Mouse (Mus musculus) embryonic facial prominence, embryonic 10.5 days (tissue): ENCODE data around the gene Ubac2. TPM values are rescaled to one million over a fixed set of nuclear protein-coding genes. Genes with fewer than 3 reads are reported as not detected.

Experiments
- DNase-seq: peaks from one replicate; pipeline ENCODE4 v3.0.0-alpha.2; 2017; ENCODE audit warnings: low spot score
- H3K27ac ChIP-seq: fragments of 300-500 bp; sonication (generic); replicated peaks from 2 replicates; pipeline ENCODE4 v1.5.1; 2016; ENCODE audit warnings: mild to moderate bottlenecking
- H3K27me3 ChIP-seq: fragments of 300-500 bp; sonication (generic); replicated peaks from 2 replicates; pipeline ENCODE4 v1.6.1; 2016; ENCODE audit warnings: low read depth, mild to moderate bottlenecking; ENCODE audit not compliant: poor library complexity, severe bottlenecking
- H3K36me3 ChIP-seq: fragments of 300-500 bp; sonication (generic); replicated peaks from 2 replicates; pipeline ENCODE4 v1.6.1; 2016; ENCODE audit warnings: mild to moderate bottlenecking, moderate library complexity
- H3K4me1 ChIP-seq: fragments of 300-500 bp; sonication (generic); 2 replicates; pipeline ENCODE4 v1.6.1; 2016
- H3K4me3 ChIP-seq: fragments of 300-500 bp; sonication (generic); 2 replicates; pipeline ENCODE4 v1.5.1; 2016; ENCODE audit warnings: mild to moderate bottlenecking, moderate library complexity
- H3K9me3 ChIP-seq: fragments of 300-500 bp; sonication (generic); 2 replicates; pipeline ENCODE4 v1.6.1; 2016; ENCODE audit warnings: mild to moderate bottlenecking
- WGBS: fragments of 180-500 bp; shearing (Covaris S2); methylation state at CpG from one replicate; pipeline ENCODE4 v1.1.7; 2016; 5-methylcytosine and 5-hydroxymethylcytosine counted together
- polyA plus RNA-seq: library from polyadenylated mRNA; unstranded; fragments of >200 nt; fragmentation: Nextera tagmentation; extraction: Ambion mirVana; gene quantifications from 2 replicates; pipeline ENCODE4 v1.2.1, GENCODE M21; 2016

The Ubac2 gene
- polyA plus RNA-seq, 1 experiment from 2014 or later, result 70.5 TPM

GRCm38 (mm10) chr14:122010301-122010700 is 131.9 kb downstream of the Ubac2 start:
- H3K4me3 ChIP-seq, result no peak overlapping the region
- H3K36me3 ChIP-seq, result peaks cover 47% of the 10 kb centered on the region
- H3K9me3 ChIP-seq, result no peaks in the 10 kb centered on the region
- H3K4me1 ChIP-seq, result 0 out of 2 replicates have a peak, but pooled peaks cover 2% of the 10 kb centered on the region
- H3K27ac ChIP-seq, result no peak overlapping the region
- H3K27me3 ChIP-seq, result no peaks in the 10 kb centered on the region
- 89% methylated on average over 7 of the region's 7 CpGs for WGBS
- DNase-seq, result no peak

- no peak overlapping the region for H3K27ac ChIP-seq
- H3K9me3 ChIP-seq, result no peaks in the 10 kb centered on the region
- H3K4me3 ChIP-seq, result no peak overlapping the region
- H3K4me1 ChIP-seq, result 0 out of 2 replicates have a peak, but pooled peaks cover 2% of the 10 kb centered on the region
- 92% methylated on average over 8 of the region's 8 CpGs for WGBS
- H3K36me3 ChIP-seq, result peaks cover 52% of the 10 kb centered on the region
- no peak for DNase-seq
- H3K27me3 ChIP-seq, result no peaks in the 10 kb centered on the region
Measured at GRCm38 (mm10) chr14:122011768-122012167, 133.3 kb downstream of the Ubac2 start.

- no peak overlapping the region for H3K4me3 ChIP-seq
- H3K36me3 ChIP-seq, result peaks cover 52% of the 10 kb centered on the region
- WGBS, result 82% methylated on average over 5 of the region's 5 CpGs
- no peaks in the 10 kb centered on the region for H3K27me3 ChIP-seq
- no peak for DNase-seq
- no peak overlapping the region for H3K27ac ChIP-seq
- no peaks in the 10 kb centered on the region for H3K9me3 ChIP-seq
- 0 out of 2 replicates have a peak, but pooled peaks cover 2% of the 10 kb centered on the region for H3K4me1 ChIP-seq
Measured at GRCm38 (mm10) chr14:122012193-122012592, 133.8 kb downstream of the Ubac2 start.

GRCm38 (mm10) chr14:122012814-122013213 is 134.4 kb downstream of the Ubac2 start:
- Histone ChIP-seq H3K36me3 (peaks cover 52% of the 10 kb centered on the region), H3K4me1 (0 out of 2 replicates have a peak, but pooled peaks cover 2% of the 10 kb centered on the region), H3K4me3 (no peak overlapping the region), H3K27ac (no peak overlapping the region), H3K9me3 (no peaks in the 10 kb centered on the region), H3K27me3 (no peaks in the 10 kb centered on the region)
- no peak for DNase-seq
- 75% methylated on average over 13 of the region's 13 CpGs for WGBS

GRCm38 (mm10) chr14:122013417-122013951 is 135.1 kb downstream of the Ubac2 start:
- H3K27ac ChIP-seq, result no peak overlapping the region
- peak; percentile 14 for DNase-seq
- 85% methylated on average over 14 of the region's 14 CpGs for WGBS
- H3K9me3 ChIP-seq, result no peaks in the 10 kb centered on the region
- peaks cover 54% of the 10 kb centered on the region for H3K36me3 ChIP-seq
- H3K27me3 ChIP-seq, result no peaks in the 10 kb centered on the region
- H3K4me1 ChIP-seq, result 0 out of 2 replicates have a peak, but pooled peaks cover 2% of the 10 kb centered on the region
- no peak overlapping the region for H3K4me3 ChIP-seq

GRCm38 (mm10) chr14:122017958-122018357 is 139.5 kb downstream of the Ubac2 start:
- WGBS, result 70% methylated on average over 2 of the region's 2 CpGs
- H3K9me3 ChIP-seq, result no peaks in the 10 kb centered on the region
- H3K27ac ChIP-seq, result no peak overlapping the region
- H3K27me3 ChIP-seq, result no peaks in the 10 kb centered on the region
- DNase-seq, result no peak
- H3K4me1 ChIP-seq, result no peaks in the 10 kb centered on the region
- H3K4me3 ChIP-seq, result no peak overlapping the region
- H3K36me3 ChIP-seq, result peaks cover 54% of the 10 kb centered on the region

GRCm38 (mm10) chr14:122019389-122019788 is 141.0 kb downstream of the Ubac2 start:
- no peak for DNase-seq
- Histone ChIP-seq H3K9me3 (no peaks in the 10 kb centered on the region), H3K4me3 (no peak overlapping the region), H3K36me3 (peaks cover 53% of the 10 kb centered on the region), H3K4me1 (no peaks in the 10 kb centered on the region), H3K27ac (no peak overlapping the region), H3K27me3 (no peaks in the 10 kb centered on the region)
- 91% methylated on average over 2 of the region's 2 CpGs for WGBS

GRCm38 (mm10) chr14:122020567-122020966 is 142.1 kb downstream of the Ubac2 start:
- Histone ChIP-seq H3K27ac (no peak overlapping the region), H3K27me3 (no peaks in the 10 kb centered on the region), H3K9me3 (no peaks in the 10 kb centered on the region), H3K36me3 (peaks cover 47% of the 10 kb centered on the region), H3K4me1 (no peaks in the 10 kb centered on the region), H3K4me3 (no peak overlapping the region)
- no peak for DNase-seq
- WGBS, result 94% methylated on average over 6 of the region's 6 CpGs

- Histone ChIP-seq H3K4me1 (no peaks in the 10 kb centered on the region), H3K27ac (no peak overlapping the region), H3K36me3 (peaks cover 45% of the 10 kb centered on the region), H3K4me3 (no peak overlapping the region), H3K9me3 (no peaks in the 10 kb centered on the region), H3K27me3 (no peaks in the 10 kb centered on the region)
- no peak for DNase-seq
- WGBS, result 93% methylated on average over 1 of the region's 1 CpGs
Measured at GRCm38 (mm10) chr14:122023054-122023453, 144.6 kb downstream of the Ubac2 start.

GRCm38 (mm10) chr14:122023928-122024327 is 145.5 kb downstream of the Ubac2 start:
- H3K36me3 ChIP-seq, result peaks cover 37% of the 10 kb centered on the region
- no peak overlapping the region for H3K4me3 ChIP-seq
- H3K27ac ChIP-seq, result no peak overlapping the region
- H3K4me1 ChIP-seq, result no peaks in the 10 kb centered on the region
- H3K9me3 ChIP-seq, result no peaks in the 10 kb centered on the region
- H3K27me3 ChIP-seq, result no peaks in the 10 kb centered on the region
- DNase-seq, result no peak

- Histone ChIP-seq H3K9me3 (no peaks in the 10 kb centered on the region), H3K36me3 (no peaks in the 10 kb centered on the region), H3K4me3 (no peak overlapping the region), H3K27me3 (no peaks in the 10 kb centered on the region), H3K4me1 (no peaks in the 10 kb centered on the region), H3K27ac (no peak overlapping the region)
- no peak for DNase-seq
- WGBS, result 90% methylated on average over 11 of the region's 11 CpGs
Measured at GRCm38 (mm10) chr14:122028926-122029745, 150.7 kb downstream of the Ubac2 start.

- WGBS, result 88% methylated on average over 4 of the region's 4 CpGs
- no peak for DNase-seq
- H3K4me1 ChIP-seq, result no peaks in the 10 kb centered on the region
Measured at GRCm38 (mm10) chr14:122029851-122030250, 151.4 kb downstream of the Ubac2 start.

GRCm38 (mm10) chr14:122032045-122032444 is 153.6 kb downstream of the Ubac2 start:
- Histone ChIP-seq H3K27me3 (no peaks in the 10 kb centered on the region), H3K9me3 (peaks cover 3% of the 10 kb centered on the region; the same call in 1 of the 2 replicates), H3K36me3 (no peaks in the 10 kb centered on the region), H3K4me3 (no peak overlapping the region), H3K27ac (no peak overlapping the region), H3K4me1 (no peaks in the 10 kb centered on the region)
- no peak for DNase-seq
- 87% methylated on average over 2 of the region's 2 CpGs for WGBS

More at GRCm38 (mm10) chr14:122029851-122030250, 151.4 kb downstream of the Ubac2 start:
- H3K36me3 ChIP-seq, result no peaks in the 10 kb centered on the region
- no peak overlapping the region for H3K4me3 ChIP-seq
- no peaks in the 10 kb centered on the region for H3K9me3 ChIP-seq
- H3K27ac ChIP-seq, result no peak overlapping the region
- H3K27me3 ChIP-seq, result no peaks in the 10 kb centered on the region
